Mouse (Mus musculus) midbrain, embryonic 16.5 days (tissue): ENCODE measurements around the gene Cmtr1. TPM values are rescaled to one million over a fixed set of nuclear protein-coding genes. Genes with fewer than 3 reads are reported as not detected.

ENCODE experiments used
- ATAC-seq: fragments of 200-750 bp; cut with Nextera tagmentation; 2 replicates; pipeline ENCODE4 v1.8.0; 2017; ENCODE audit warnings: moderate TSS enrichment
- H3K27ac ChIP-seq: fragments of 300-500 bp; sonication (generic); 2 replicates; pipeline ENCODE4 v1.5.1; 2014; ENCODE audit warnings: mild to moderate bottlenecking, low read length, mixed read lengths
- H3K27me3 ChIP-seq: fragments of 300-500 bp; sonication (generic); 2 replicates; pipeline ENCODE4 v1.6.1; 2014; ENCODE audit warnings: low read depth, low read length, mixed read lengths; ENCODE audit not compliant: control insufficient read depth, insufficient read depth
- H3K36me3 ChIP-seq: fragments of 300-500 bp; sonication (generic); 2 replicates; pipeline ENCODE4 v1.6.1; 2014; ENCODE audit warnings: mild to moderate bottlenecking, low read length, moderate library complexity, mixed read lengths; ENCODE audit not compliant: control insufficient read depth, insufficient read depth
- H3K4me1 ChIP-seq: fragments of 300-500 bp; sonication (generic); 2 replicates; pipeline ENCODE4 v1.6.1; 2014; ENCODE audit warnings: mild to moderate bottlenecking, low read length, mixed read lengths; ENCODE audit not compliant: control insufficient read depth, insufficient read depth
- H3K4me2 ChIP-seq: fragments of 300-500 bp; sonication (generic); 2 replicates; pipeline ENCODE4 v1.6.1; 2014; ENCODE audit warnings: mild to moderate bottlenecking, low read length, mixed read lengths
- H3K4me3 ChIP-seq: fragments of 300-500 bp; sonication (generic); 2 replicates; pipeline ENCODE4 v1.5.1; 2014; ENCODE audit warnings: low read depth, mild to moderate bottlenecking, low read length, moderate library complexity, mixed read lengths
- H3K9ac ChIP-seq: fragments of 300-500 bp; sonication (generic); 2 replicates; pipeline ENCODE4 v1.6.1; 2014; ENCODE audit warnings: low read depth, low read length, mixed read lengths
- H3K9me3 ChIP-seq: fragments of 300-500 bp; sonication (generic); replicated peaks from 2 replicates; pipeline ENCODE4 v1.6.1; 2014; ENCODE audit warnings: mild to moderate bottlenecking, low read length, mixed read lengths; ENCODE audit not compliant: control insufficient read depth, poor library complexity, severe bottlenecking
- WGBS: fragments of 180-500 bp; shearing (Covaris S2); extraction: QIAGEN DNeasy Blood & Tissue Kit; methylation state at CpG from one replicate; pipeline ENCODE4 v1.1.7; 2014; 5-methylcytosine and 5-hydroxymethylcytosine counted together
- polyA plus RNA-seq: library from polyadenylated mRNA; unstranded; fragments of >200 nt; fragmentation: Nextera tagmentation; extraction: Ambion mirVana; gene quantifications from 2 replicates; pipeline ENCODE4 v1.2.1, GENCODE M21; 2015

Cmtr1 gene
- polyA plus RNA-seq, 1 experiment from 2014 or later: 122 TPM

DNA sequence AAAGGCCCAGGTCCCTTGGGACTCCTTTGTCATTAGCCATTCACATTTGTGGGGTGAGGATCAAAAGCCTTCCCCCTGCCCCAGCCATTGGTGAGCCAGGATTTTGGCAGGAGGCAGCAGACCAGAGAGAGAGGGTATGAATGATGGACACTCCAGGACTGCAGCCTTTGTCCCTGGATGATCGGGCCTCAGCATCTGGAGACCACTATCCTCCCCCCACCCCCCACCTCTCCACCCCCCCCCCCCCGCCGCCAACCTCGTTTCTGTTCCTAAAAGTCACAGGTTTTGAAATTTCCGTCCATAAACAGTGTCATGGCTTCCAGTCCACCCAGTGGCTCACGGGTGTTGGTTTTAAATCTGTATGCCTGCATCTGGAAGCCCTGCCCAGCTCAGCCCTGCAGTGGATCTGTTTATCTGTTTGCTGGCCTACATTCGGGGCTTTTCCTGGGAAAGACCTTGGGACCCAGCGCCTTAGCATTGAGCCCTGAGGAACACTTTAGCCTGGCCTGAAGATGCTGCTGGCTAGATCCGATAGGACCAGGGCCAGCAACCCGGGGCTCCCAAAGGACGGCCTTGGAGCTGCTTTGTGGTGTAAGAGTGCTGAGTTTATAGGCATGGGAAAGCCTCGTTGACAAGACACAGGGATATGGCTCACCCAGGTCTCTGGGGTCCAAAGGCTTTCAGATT, 71.0 kb downstream of the Cmtr1 start:
- Histone ChIP-seq H3K4me3 (no peak overlapping the region), H3K4me1 (peaks cover 23% of the 10 kb centered on the region), H3K27me3 (no peaks in the 10 kb centered on the region), H3K9ac (no peak overlapping the region), H3K36me3 (no peaks in the 10 kb centered on the region), H3K9me3 (no peaks in the 10 kb centered on the region), H3K27ac (peak overlapping the region; percentile 63), H3K4me2 (no peak overlapping the region)
- WGBS: 31% methylated on average over 10 of the region's 12 CpGs
- ATAC-seq: peak; percentile 11; the same call in 1 of the 2 replicates

DNA sequence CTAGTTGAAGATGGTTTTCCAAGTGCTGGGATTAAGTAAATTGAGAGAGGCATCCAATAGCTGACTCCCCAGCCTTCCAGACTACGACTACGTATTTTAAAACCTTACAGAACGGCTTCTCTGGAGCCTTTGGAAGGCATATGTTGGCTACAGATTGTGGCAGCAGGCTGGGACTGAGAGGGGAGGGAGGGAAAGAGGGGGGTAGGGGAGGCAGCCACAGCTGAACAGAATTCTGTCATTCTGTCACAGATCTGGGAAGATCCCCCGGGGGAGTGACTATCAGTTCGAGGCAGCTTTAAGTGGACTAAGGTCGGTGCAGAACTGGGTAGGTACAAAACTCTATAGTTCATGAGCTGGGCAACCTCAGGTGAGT, 71.5 kb downstream of the Cmtr1 start:
- Histone ChIP-seq H3K9ac (no peak overlapping the region), H3K27me3 (no peaks in the 10 kb centered on the region), H3K4me1 (peaks cover 27% of the 10 kb centered on the region), H3K4me2 (no peak overlapping the region), H3K9me3 (no peaks in the 10 kb centered on the region), H3K27ac (peak overlapping the region; percentile 63), H3K4me3 (no peak overlapping the region), H3K36me3 (no peaks in the 10 kb centered on the region)
- no peak for ATAC-seq
- WGBS: 30% methylated on average over 6 of the region's 6 CpGs

DNA sequence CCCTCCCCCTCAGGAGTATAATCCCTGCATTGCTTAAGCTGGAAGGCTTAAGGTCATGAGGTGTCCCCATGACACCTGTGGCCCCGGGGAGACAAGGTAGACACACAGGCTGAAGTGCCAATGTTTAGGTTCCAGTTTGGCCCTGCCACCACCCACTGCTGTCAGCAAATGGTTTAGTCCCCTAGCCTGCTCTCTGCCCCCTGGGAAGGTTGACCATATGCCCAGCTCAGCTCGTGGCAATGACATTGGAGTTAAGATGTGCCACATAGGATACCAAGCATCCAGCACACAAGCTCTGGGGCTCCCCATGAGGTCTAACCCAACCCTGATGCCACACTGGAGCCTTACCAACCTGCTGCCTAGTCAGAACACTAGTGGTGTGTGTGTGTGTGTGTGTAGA, 72.1 kb downstream of the Cmtr1 start:
- Histone ChIP-seq H3K4me1 (peaks cover 27% of the 10 kb centered on the region), H3K9me3 (no peaks in the 10 kb centered on the region), H3K36me3 (no peaks in the 10 kb centered on the region), H3K9ac (no peak overlapping the region), H3K4me3 (no peak overlapping the region), H3K27ac (no peak overlapping the region), H3K4me2 (no peak overlapping the region), H3K27me3 (no peaks in the 10 kb centered on the region)
- WGBS: 74% methylated on average over 2 of the region's 2 CpGs
- no peak for ATAC-seq

DNA sequence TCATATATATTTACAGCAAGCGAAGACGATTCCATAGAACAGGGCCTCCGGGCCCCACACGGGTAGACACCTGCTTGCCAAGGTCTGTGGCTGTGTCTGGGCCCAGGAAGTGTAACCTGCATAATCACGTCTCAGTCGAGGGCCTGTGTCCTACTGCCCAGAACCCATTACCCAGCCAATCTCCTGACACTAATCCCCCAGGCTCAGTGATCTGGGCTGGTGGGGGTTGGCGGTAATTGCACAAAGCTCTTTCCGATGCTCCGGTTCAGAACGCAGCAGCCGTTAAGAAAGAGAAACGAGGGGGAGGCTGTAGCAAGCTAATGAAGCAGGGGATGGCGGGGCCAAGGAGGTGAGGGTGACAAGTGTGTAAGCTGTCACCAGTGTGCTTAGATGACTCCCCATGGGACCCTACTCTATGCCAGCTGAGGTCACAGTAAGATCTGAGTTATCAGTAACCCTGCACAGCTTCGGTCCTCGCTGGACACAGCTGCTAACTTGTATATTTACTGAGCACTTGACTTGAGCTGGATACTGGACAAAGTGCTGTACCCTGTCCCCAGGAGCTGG, 76.1 kb downstream of the Cmtr1 start:
- no peak overlapping the region for H3K9ac ChIP-seq
- H3K4me3 ChIP-seq: no peak overlapping the region
- no peaks in the 10 kb centered on the region for H3K36me3 ChIP-seq
- H3K4me1 ChIP-seq: peaks cover 24% of the 10 kb centered on the region
- no peaks in the 10 kb centered on the region for H3K9me3 ChIP-seq
- no peak overlapping the region for H3K4me2 ChIP-seq
- H3K27ac ChIP-seq: peak overlapping the region; percentile 69
- peak; percentile 56; the same call in 1 of the 2 replicates for ATAC-seq
- 8% methylated on average over 15 of the region's 15 CpGs for WGBS
- no peaks in the 10 kb centered on the region for H3K27me3 ChIP-seq

DNA sequence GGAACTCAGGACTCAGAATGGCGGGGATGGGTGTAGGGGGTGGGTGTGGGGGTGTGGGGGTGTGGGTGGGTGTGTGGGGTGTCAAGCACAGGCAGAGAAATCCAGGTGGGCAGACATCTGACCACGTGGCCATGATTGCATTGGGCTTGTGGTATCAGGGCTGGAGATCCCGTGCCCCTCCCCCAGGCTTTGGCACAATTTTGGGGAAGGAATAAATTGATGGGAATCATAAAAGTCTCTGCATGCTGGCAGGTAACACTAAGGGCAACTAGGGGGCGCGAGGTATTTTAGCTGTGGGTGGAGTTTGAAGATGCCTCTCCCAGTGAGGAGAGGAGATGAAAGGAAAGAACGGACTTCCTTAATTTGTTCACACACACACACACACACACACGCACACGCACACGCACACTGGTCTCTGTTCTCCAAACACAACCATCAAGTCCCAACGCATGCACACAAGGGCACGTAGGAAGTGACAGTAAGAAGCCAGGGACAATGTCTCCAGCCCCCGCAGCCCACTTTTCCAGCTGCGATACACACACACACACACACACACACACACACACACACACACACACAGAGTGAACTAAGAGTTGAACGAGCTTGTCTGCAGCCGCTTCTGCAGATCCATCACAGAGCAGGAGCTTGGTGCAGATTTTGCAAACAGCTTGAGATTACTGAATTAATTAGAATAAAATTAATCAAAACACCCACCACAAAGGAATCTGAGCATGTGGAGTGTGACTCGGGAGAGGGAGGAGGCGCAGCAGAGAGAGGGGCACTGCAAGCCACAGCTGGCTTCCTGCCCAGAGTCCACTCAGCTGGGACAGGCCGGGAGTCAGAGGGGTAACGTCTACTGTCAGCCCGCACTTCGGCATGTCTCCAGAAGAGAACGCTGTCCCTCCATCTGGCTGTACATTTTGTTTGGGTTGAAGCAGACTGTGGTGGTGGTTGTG, 77.7 kb downstream of the Cmtr1 start:
- 34% methylated on average over 22 of the region's 22 CpGs for WGBS
- ATAC-seq: peak; percentile 81
- peak overlapping the region; percentile 64 for H3K27ac ChIP-seq
- H3K9me3 ChIP-seq: no peaks in the 10 kb centered on the region
- no peaks in the 10 kb centered on the region for H3K36me3 ChIP-seq
- H3K4me2 ChIP-seq: peak overlapping the region; percentile 23; the same call in 1 of the 2 replicates
- no peak overlapping the region for H3K4me3 ChIP-seq
- no peaks in the 10 kb centered on the region for H3K27me3 ChIP-seq
- H3K9ac ChIP-seq: no peak overlapping the region
- H3K4me1 ChIP-seq: peaks cover 22% of the 10 kb centered on the region

DNA sequence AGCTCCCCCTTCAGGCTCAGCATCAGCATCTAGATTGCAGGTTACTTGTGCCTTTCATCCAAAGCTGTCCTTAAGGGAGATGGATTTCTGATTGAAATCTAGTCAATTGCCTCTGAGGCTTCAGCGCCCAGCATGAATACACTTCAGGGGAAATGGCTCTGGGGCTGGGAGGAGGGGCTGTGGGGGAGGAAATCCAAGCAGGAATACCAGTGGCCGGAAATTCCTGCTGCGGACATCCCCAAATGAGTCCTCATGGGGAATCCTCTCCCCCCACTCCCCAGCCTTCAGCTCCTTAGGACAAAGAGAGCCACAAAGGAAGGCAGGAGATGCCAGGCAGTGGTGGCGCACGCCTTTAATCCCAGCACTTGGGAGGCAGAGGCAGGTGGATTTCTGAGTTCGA, 87.1 kb downstream of the Cmtr1 start:
- no peaks in the 10 kb centered on the region for H3K9me3 ChIP-seq
- H3K4me1 ChIP-seq: peaks cover 12% of the 10 kb centered on the region
- H3K36me3 ChIP-seq: no peaks in the 10 kb centered on the region
- H3K4me2 ChIP-seq: no peak overlapping the region
- WGBS: 45% methylated on average over 6 of the region's 6 CpGs
- ATAC-seq: no peak
- H3K27ac ChIP-seq: no peak overlapping the region
- no peak overlapping the region for H3K4me3 ChIP-seq
- no peaks in the 10 kb centered on the region for H3K27me3 ChIP-seq
- no peak overlapping the region for H3K9ac ChIP-seq

DNA sequence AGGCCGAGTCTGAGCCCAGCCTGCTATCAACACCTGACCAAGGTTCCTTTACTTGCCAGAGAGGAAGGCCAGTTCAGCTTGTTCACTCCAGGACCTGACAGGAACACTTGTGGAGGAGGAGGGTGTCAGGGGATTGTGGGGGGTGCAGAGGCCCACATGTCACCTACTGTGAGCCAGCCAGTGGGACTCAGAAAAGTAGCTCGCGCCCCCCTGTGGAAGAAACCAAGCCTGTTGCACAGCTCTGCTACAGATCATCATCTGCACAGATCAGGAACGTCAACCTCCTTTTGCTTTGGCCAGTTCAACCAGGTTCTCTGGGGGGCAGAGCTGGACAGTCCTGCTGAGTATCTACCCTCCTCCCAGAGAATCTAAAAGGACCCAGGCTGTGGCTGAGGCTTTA, 94.1 kb downstream of the Cmtr1 start:
- no peak overlapping the region for H3K27ac ChIP-seq
- no peak overlapping the region for H3K4me2 ChIP-seq
- no peak for ATAC-seq
- 53% methylated on average over 4 of the region's 4 CpGs for WGBS
- no peaks in the 10 kb centered on the region for H3K27me3 ChIP-seq
- H3K9me3 ChIP-seq: no peaks in the 10 kb centered on the region
- H3K9ac ChIP-seq: no peak overlapping the region
- H3K4me1 ChIP-seq: peaks cover 4% of the 10 kb centered on the region; the same call in 1 of the 2 replicates
- no peaks in the 10 kb centered on the region for H3K36me3 ChIP-seq
- H3K4me3 ChIP-seq: no peak overlapping the region
